Mouse (Mus musculus): ENCODE data around the gene Tbcd. TPM values are rescaled to one million over a fixed set of nuclear protein-coding genes. Genes with fewer than 3 reads are reported as not detected.

The Tbcd gene
- polyA plus RNA-seq, 1 experiment from 2014 or later, result 22.2 TPM

- ATAC-seq (ENCODE audit: low read depth) (no peak), DNase-seq (no peak)
- Histone ChIP-seq H3K36me3 (peaks cover 83% of the 10 kb centered on the region), H3K4me2 (no peak overlapping the region), H3K4me1 (replicated peaks) (peaks cover 5% of the 10 kb centered on the region; the same call in 1 of the 2 replicates), H3K9ac (no peak overlapping the region), H3K9me3 (replicated peaks) (no peaks in the 10 kb centered on the region), H3K4me3 (replicated peaks) (no peak overlapping the region), H3K27ac (no peak overlapping the region), H3K27me3 (no peaks in the 10 kb centered on the region)
- 77% methylated on average over 3 of the region's 3 CpGs for WGBS (ENCODE audit: insufficient replicate concordance)
These were observed 149.7 kb downstream of the Tbcd start for GRCm38 (mm10) chr11:121601422-121601821.

- Histone ChIP-seq H3K4me1 (replicated peaks) (peaks cover 5% of the 10 kb centered on the region; the same call in 1 of the 2 replicates), H3K27me3 (no peaks in the 10 kb centered on the region), H3K9ac (no peak overlapping the region), H3K27ac (no peak overlapping the region), H3K4me3 (replicated peaks) (no peak overlapping the region), H3K9me3 (replicated peaks) (no peaks in the 10 kb centered on the region), H3K4me2 (no peak overlapping the region), H3K36me3 (peaks cover 70% of the 10 kb centered on the region)
- ATAC-seq (ENCODE audit: low read depth), result no peak
- WGBS (ENCODE audit: insufficient replicate concordance), result 62% methylated on average over 6 of the region's 6 CpGs
- no peak for DNase-seq
These were observed 153.9 kb downstream of the Tbcd start for GRCm38 (mm10) chr11:121605604-121606003.

GRCm38 (mm10) chr11:121610976-121611375, 159.2 kb downstream of the Tbcd start:
- no peak for DNase-seq
- Histone ChIP-seq H3K4me1 (replicated peaks) (no peaks in the 10 kb centered on the region), H3K27me3 (no peaks in the 10 kb centered on the region), H3K27ac (no peak overlapping the region), H3K36me3 (peaks cover 58% of the 10 kb centered on the region), H3K4me2 (no peak overlapping the region), H3K9me3 (replicated peaks) (0 out of 2 replicates have a peak, but pooled peaks cover 3% of the 10 kb centered on the region), H3K9ac (no peak overlapping the region), H3K4me3 (replicated peaks) (no peak overlapping the region)
- ATAC-seq (ENCODE audit: low read depth), result no peak

- H3K4me2 ChIP-seq, result no peak overlapping the region
- H3K27ac ChIP-seq, result no peak overlapping the region
- DNase-seq, result no peak
- H3K27me3 ChIP-seq, result no peaks in the 10 kb centered on the region
- H3K9ac ChIP-seq, result no peak overlapping the region
- WGBS (ENCODE audit: insufficient replicate concordance), result 72% methylated on average over 3 of the region's 3 CpGs
- ATAC-seq (ENCODE audit: low read depth), result no peak
- H3K4me1 ChIP-seq (replicated peaks), result no peaks in the 10 kb centered on the region
- H3K4me3 ChIP-seq (replicated peaks), result no peak overlapping the region
- peaks cover 77% of the 10 kb centered on the region for H3K36me3 ChIP-seq
- 0 out of 2 replicates have a peak, but pooled peaks cover 3% of the 10 kb centered on the region for H3K9me3 ChIP-seq (replicated peaks)
These were observed 164.3 kb downstream of the Tbcd start for GRCm38 (mm10) chr11:121615961-121616485.

- Histone ChIP-seq H3K36me3 (peaks cover 73% of the 10 kb centered on the region), H3K4me3 (replicated peaks) (no peak overlapping the region), H3K9ac (no peak overlapping the region), H3K4me2 (no peak overlapping the region), H3K27me3 (no peaks in the 10 kb centered on the region), H3K27ac (no peak overlapping the region), H3K4me1 (replicated peaks) (no peaks in the 10 kb centered on the region), H3K9me3 (replicated peaks) (0 out of 2 replicates have a peak, but pooled peaks cover 3% of the 10 kb centered on the region)
- DNase-seq, result no peak
- ATAC-seq (ENCODE audit: low read depth), result no peak
These were observed 164.8 kb downstream of the Tbcd start for GRCm38 (mm10) chr11:121616501-121616900.

- H3K4me1 ChIP-seq (replicated peaks), result no peaks in the 10 kb centered on the region
- 0 out of 2 replicates have a peak overlapping the region, but pooled peaks have one; percentile 16 for H3K27ac ChIP-seq
- no peak overlapping the region for H3K4me3 ChIP-seq (replicated peaks)
- WGBS (ENCODE audit: insufficient replicate concordance), result 77% methylated on average over 1 of the region's 1 CpGs
- H3K27me3 ChIP-seq, result no peaks in the 10 kb centered on the region
- no peak for DNase-seq
- no peak overlapping the region for H3K9ac ChIP-seq
- no peak overlapping the region for H3K4me2 ChIP-seq
- H3K9me3 ChIP-seq (replicated peaks), result 0 out of 2 replicates have a peak, but pooled peaks cover 3% of the 10 kb centered on the region
- ATAC-seq (ENCODE audit: low read depth), result no peak
- H3K36me3 ChIP-seq, result peaks cover 75% of the 10 kb centered on the region
These were observed 165.6 kb downstream of the Tbcd start for GRCm38 (mm10) chr11:121617371-121617770.

GRCm38 (mm10) chr11:121625007-121625406, 173.3 kb downstream of the Tbcd start:
- ATAC-seq (ENCODE audit: low read depth) (no peak), DNase-seq (no peak)
- no peak overlapping the region for H3K27ac ChIP-seq
- H3K4me1 ChIP-seq (replicated peaks), result no peaks in the 10 kb centered on the region
- H3K9ac ChIP-seq, result no peak overlapping the region
- 80% methylated on average over 4 of the region's 4 CpGs for WGBS (ENCODE audit: insufficient replicate concordance)
- H3K9me3 ChIP-seq (replicated peaks), result no peaks in the 10 kb centered on the region
- H3K4me3 ChIP-seq (replicated peaks), result no peak overlapping the region
- peaks cover 19% of the 10 kb centered on the region for H3K36me3 ChIP-seq
- H3K4me2 ChIP-seq, result no peak overlapping the region
- no peaks in the 10 kb centered on the region for H3K27me3 ChIP-seq

GRCm38 (mm10) chr11:121627521-121627920, 175.8 kb downstream of the Tbcd start:
- H3K4me3 ChIP-seq (replicated peaks), result no peak overlapping the region
- no peaks in the 10 kb centered on the region for H3K9me3 ChIP-seq (replicated peaks)
- no peaks in the 10 kb centered on the region for H3K27me3 ChIP-seq
- no peak overlapping the region for H3K4me2 ChIP-seq
- no peaks in the 10 kb centered on the region for H3K4me1 ChIP-seq (replicated peaks)
- H3K27ac ChIP-seq, result no peak overlapping the region
- DNase-seq, result no peak
- no peak overlapping the region for H3K9ac ChIP-seq
- ATAC-seq (ENCODE audit: low read depth), result no peak
- WGBS (ENCODE audit: insufficient replicate concordance), result 77% methylated on average over 5 of the region's 5 CpGs
- H3K36me3 ChIP-seq, result 0 out of 2 replicates have a peak, but pooled peaks cover 6% of the 10 kb centered on the region

GRCm38 (mm10) chr11:121629529-121629928, 177.8 kb downstream of the Tbcd start:
- Histone ChIP-seq H3K4me1 (replicated peaks) (no peaks in the 10 kb centered on the region), H3K9me3 (replicated peaks) (no peaks in the 10 kb centered on the region), H3K4me2 (no peak overlapping the region), H3K9ac (no peak overlapping the region), H3K36me3 (0 out of 2 replicates have a peak, but pooled peaks cover 3% of the 10 kb centered on the region), H3K27me3 (no peaks in the 10 kb centered on the region), H3K4me3 (replicated peaks) (no peak overlapping the region), H3K27ac (no peak overlapping the region)
- DNase-seq (no peak), ATAC-seq (ENCODE audit: low read depth) (no peak)
- WGBS (ENCODE audit: insufficient replicate concordance), result 81% methylated on average over 6 of the region's 6 CpGs

- no peak overlapping the region for H3K4me3 ChIP-seq (replicated peaks)
- H3K4me1 ChIP-seq (replicated peaks), result no peaks in the 10 kb centered on the region
- 67% methylated on average over 4 of the region's 4 CpGs for WGBS (ENCODE audit: insufficient replicate concordance)
- H3K4me2 ChIP-seq, result no peak overlapping the region
- no peak overlapping the region for H3K9ac ChIP-seq
- ATAC-seq (ENCODE audit: low read depth) (no peak), DNase-seq (no peak)
- H3K36me3 ChIP-seq, result 0 out of 2 replicates have a peak, but pooled peaks cover 3% of the 10 kb centered on the region
- no peaks in the 10 kb centered on the region for H3K27me3 ChIP-seq
- H3K27ac ChIP-seq, result no peak overlapping the region
- H3K9me3 ChIP-seq (replicated peaks), result no peaks in the 10 kb centered on the region
These were observed 178.7 kb downstream of the Tbcd start for GRCm38 (mm10) chr11:121630406-121630805.

- no peak overlapping the region for H3K4me2 ChIP-seq
- no peaks in the 10 kb centered on the region for H3K4me1 ChIP-seq (replicated peaks)
- no peak overlapping the region for H3K4me3 ChIP-seq (replicated peaks)
- H3K9ac ChIP-seq, result no peak overlapping the region
- WGBS (ENCODE audit: insufficient replicate concordance), result 86% methylated on average over 7 of the region's 7 CpGs
- no peaks in the 10 kb centered on the region for H3K9me3 ChIP-seq (replicated peaks)
- ATAC-seq (ENCODE audit: low read depth) (no peak), DNase-seq (no peak)
- 0 out of 2 replicates have a peak, but pooled peaks cover 3% of the 10 kb centered on the region for H3K36me3 ChIP-seq
- H3K27ac ChIP-seq, result no peak overlapping the region
- no peaks in the 10 kb centered on the region for H3K27me3 ChIP-seq
These were observed 179.7 kb downstream of the Tbcd start for GRCm38 (mm10) chr11:121631410-121631809.

GRCm38 (mm10) chr11:121636646-121637045, 184.9 kb downstream of the Tbcd start:
- Histone ChIP-seq H3K36me3 (no peaks in the 10 kb centered on the region), H3K27me3 (no peaks in the 10 kb centered on the region), H3K4me2 (no peak overlapping the region), H3K27ac (no peak overlapping the region), H3K4me3 (replicated peaks) (no peak overlapping the region), H3K9me3 (replicated peaks) (no peaks in the 10 kb centered on the region), H3K4me1 (replicated peaks) (no peaks in the 10 kb centered on the region), H3K9ac (no peak overlapping the region)
- no peak for ATAC-seq (ENCODE audit: low read depth)
- DNase-seq, result no peak
- 82% methylated on average over 10 of the region's 10 CpGs for WGBS (ENCODE audit: insufficient replicate concordance)
